Mouse (Mus musculus) frontal cortex, postnatal 36 days (tissue): ENCODE results near the gene Zbtb16.

Experiments used
- DNase-seq, 2 experiments: peaks; one replicate each; pipeline ENCODE4 v3.0.0; 2022; ENCODE audit warnings: low spot score in 2 of 2

Gene Zbtb16

GRCm38 (mm10) chr9:48803460-48804240, 32.4 kb downstream of the Zbtb16 start:
- peak; percentile 72 to 83 for DNase-seq

GRCm38 (mm10) chr9:48802374-48802773, 33.6 kb downstream of the Zbtb16 start:
- DNase-seq = no peak

GRCm38 (mm10) chr9:48801322-48801721, 34.7 kb downstream of the Zbtb16 start:
- DNase-seq = peak in 1 of 2 experiments; percentile 56

GRCm38 (mm10) chr9:48800627-48801026, 35.4 kb downstream of the Zbtb16 start:
- no peak for DNase-seq

- DNase-seq = no peak
These were observed 38.0 kb downstream of the Zbtb16 start for GRCm38 (mm10) chr9:48798044-48798443.

GRCm38 (mm10) chr9:48796267-48796822, 39.7 kb downstream of the Zbtb16 start:
- DNase-seq = no peak

GRCm38 (mm10) chr9:48795740-48796139, 40.3 kb downstream of the Zbtb16 start:
- DNase-seq = no peak

- no peak for DNase-seq
These were observed 40.9 kb downstream of the Zbtb16 start for GRCm38 (mm10) chr9:48795095-48795494.

GRCm38 (mm10) chr9:48794463-48794862, 41.6 kb downstream of the Zbtb16 start:
- DNase-seq = no peak

- DNase-seq = no peak
These were observed 42.3 kb downstream of the Zbtb16 start for GRCm38 (mm10) chr9:48793638-48794188.

- DNase-seq = no peak
These were observed 45.4 kb downstream of the Zbtb16 start for GRCm38 (mm10) chr9:48790575-48790974.

- no peak for DNase-seq
These were observed 48.1 kb downstream of the Zbtb16 start for GRCm38 (mm10) chr9:48787906-48788410.

GRCm38 (mm10) chr9:48787321-48787720, 48.7 kb downstream of the Zbtb16 start:
- no peak for DNase-seq

- no peak for DNase-seq
These were observed 49.2 kb downstream of the Zbtb16 start for GRCm38 (mm10) chr9:48786814-48787213.

- DNase-seq = no peak
These were observed 51.1 kb downstream of the Zbtb16 start for GRCm38 (mm10) chr9:48784937-48785336.

- no peak for DNase-seq
These were observed 52.7 kb downstream of the Zbtb16 start for GRCm38 (mm10) chr9:48783292-48783691.

- no peak for DNase-seq
These were observed 53.5 kb downstream of the Zbtb16 start for GRCm38 (mm10) chr9:48782284-48783060.

- DNase-seq = peak; percentile 40 to 71
These were observed 59.8 kb downstream of the Zbtb16 start for GRCm38 (mm10) chr9:48776268-48776667.

GRCm38 (mm10) chr9:48775561-48775960, 60.5 kb downstream of the Zbtb16 start:
- no peak for DNase-seq

- no peak for DNase-seq
These were observed 62.3 kb downstream of the Zbtb16 start for GRCm38 (mm10) chr9:48773710-48774109.

GRCm38 (mm10) chr9:48773130-48773529, 62.9 kb downstream of the Zbtb16 start:
- no peak for DNase-seq

- DNase-seq = no peak
These were observed 64.5 kb downstream of the Zbtb16 start for GRCm38 (mm10) chr9:48771504-48771903.
